ENCODE assay signal across 7 mouse cellular contexts in genomic region chr19:8774086-8774835, GRCm38 (mm10). TPM values are rescaled to one million over a fixed set of nuclear protein-coding genes. Genes with fewer than 3 reads are reported as not detected.
DNase-seq lines count a peak whose midpoint lies in the region; ATAC-seq lines count a peak whose summit lies in the region.

TSS of gene Tmem179b (minus strand) at chr19:8774467.

- peak within 1 kb of the TSS; percentile 100 for H3K4me2 ChIP-seq in midbrain, embryonic 13.5 days (replicated peaks)

- peaks cover 70% of the 10 kb centered on the region for H3K36me3 ChIP-seq in limb, embryonic 10.5 days
- H3K36me3 ChIP-seq in midbrain, embryonic 13.5 days: peaks cover 37% of the 10 kb centered on the region

- no peaks in the 10 kb centered on the region for H3K27me3 ChIP-seq in limb, embryonic 10.5 days (ENCODE audit: low read depth, poor library complexity, severe bottlenecking)
- no peaks in the 10 kb centered on the region for H3K27me3 ChIP-seq in midbrain, embryonic 13.5 days

- peak within 1 kb of the TSS; percentile 95 for H3K9ac ChIP-seq in midbrain, embryonic 13.5 days (replicated peaks)

- ATAC-seq in midbrain, embryonic 13.5 days: peak; percentile 94

- H3K4me1 ChIP-seq in limb, embryonic 10.5 days: peaks cover 24% of the 10 kb centered on the region
- peaks cover 42% of the 10 kb centered on the region for H3K4me1 ChIP-seq in midbrain, embryonic 13.5 days (replicated peaks)

- peak within 1 kb of the TSS; percentile 86 for H3K4me3 ChIP-seq in limb, embryonic 10.5 days
- peak within 1 kb of the TSS; percentile 70 for H3K4me3 ChIP-seq in midbrain, embryonic 13.5 days (replicated peaks)

- H3K9me3 ChIP-seq in limb, embryonic 10.5 days (replicated peaks): no peaks in the 10 kb centered on the region
- H3K9me3 ChIP-seq in midbrain, embryonic 13.5 days: no peaks in the 10 kb centered on the region

- H3K27ac ChIP-seq in limb, embryonic 10.5 days: peak within 1 kb of the TSS; percentile 99
- peak within 1 kb of the TSS; percentile 99 for H3K27ac ChIP-seq in midbrain, embryonic 13.5 days

- DNase-seq in adrenal gland, adult 8-10 months: peak; percentile 92
- DNase-seq in embryo, embryonic 9.5 days (ENCODE audit: extremely low spot score): peak; percentile 99
- DNase-seq in gonadal fat pad, adult 2 months (ENCODE audit: low read depth): no peak
- DNase-seq in kidney, adult 11 months: peak; percentile 93
- peak; percentile 98 for DNase-seq in limb, embryonic 10.5 days (ENCODE audit: low spot score)
- peak; percentile 97 for DNase-seq in spleen, adult 12 weeks (ENCODE audit: low spot score)

- under 1% methylated on average over 68 of the region's 68 CpGs for WGBS in limb, embryonic 10.5 days
- under 1% methylated on average over 68 of the region's 68 CpGs for WGBS in midbrain, embryonic 13.5 days

RNA-seq across cellular contexts. Expression of gene Tmem179b, which starts in this region (rescaled TPM):
- total RNA-seq in adrenal gland, adult 8-10 months (2022): 10 to 100 TPM; 54.8 to 73.9 (median 63.9) TPM
- polyA plus RNA-seq in gonadal fat pad, adult 2 months (2012; rRNA removed): 112 and 134 TPM in 2 replicates
- 41.3 and 43.7 TPM in 2 replicates for polyA plus RNA-seq in limb, embryonic 10.5 days (2016; fragmentation: Nextera tagmentation; extraction: Ambion mirVana)
- polyA plus RNA-seq in midbrain, embryonic 13.5 days (2015; fragmentation: Nextera tagmentation; extraction: Ambion mirVana): 35.8 and 38.1 TPM in 2 replicates
